Mouse (Mus musculus) CH12.LX (cell line): Measurements from ENCODE around the gene Rasgef1a. TPM values are rescaled to one million over a fixed set of nuclear protein-coding genes. Genes with fewer than 3 reads are reported as not detected.

Experiments
- DNase-seq: peaks from one replicate; pipeline ENCODE4 v3.0.0-alpha.2; 2013; ENCODE audit errors: extremely low read depth
- H3K27ac ChIP-seq: 2 replicates; pipeline ENCODE4 v1.5.1; 2012; ENCODE audit warnings: low read depth, mild to moderate bottlenecking, control low read depth, moderate library complexity; ENCODE audit not compliant: insufficient read depth
- H3K27me3 ChIP-seq: replicated peaks from 2 replicates; pipeline ENCODE3; 2012; ENCODE audit warnings: inconsistent platforms
- H3K36me3 ChIP-seq, 2 experiments: replicated peaks in 1 of 2; 2 replicates each; pipeline versions ENCODE3 to v1.6.1; 2012; ENCODE audit warnings: inconsistent platforms in 1 of 2, low read length in 1 of 2, mild to moderate bottlenecking in 1 of 2, mixed read lengths in 1 of 2, moderate library complexity in 1 of 2; ENCODE audit not compliant: control insufficient read depth in 1 of 2, insufficient read depth in 1 of 2
- H3K4me1 ChIP-seq, 2 experiments: 2 replicates each; pipeline ENCODE4 v1.6.1; 2012; ENCODE audit warnings: inconsistent platforms in 1 of 2, moderate library complexity in 1 of 2; ENCODE audit not compliant: insufficient read depth in 2 of 2, control insufficient read depth in 1 of 2
- H3K4me2 ChIP-seq: 2 replicates; pipeline ENCODE4 v1.6.1; 2012; ENCODE audit warnings: low read depth, mild to moderate bottlenecking, control low read depth; ENCODE audit not compliant: poor library complexity, insufficient read depth, severe bottlenecking
- H3K4me3 ChIP-seq, 3 experiments: fragments of 150-350 bp in 1 of 3; sonication (generic) in 1 of 3; replicated peaks in 1 of 3; 2 replicates each; pipeline versions ENCODE3 to v1.5.1; 2011 to 2012; ENCODE audit warnings: low read depth in 2 of 3, low read length in 2 of 3, mild to moderate bottlenecking in 2 of 3, moderate library complexity in 2 of 3, control low read depth in 1 of 3, improper control_type of control experiment in 1 of 3, inconsistent platforms in 1 of 3, mixed read lengths in 1 of 3; ENCODE audit not compliant: poor library complexity in 1 of 3
- H3K79me2 ChIP-seq: replicated peaks from 2 replicates; pipeline ENCODE4 v1.6.1; 2012; ENCODE audit warnings: mild to moderate bottlenecking, moderate library complexity; ENCODE audit not compliant: control insufficient read depth, poor library complexity, insufficient read depth, severe bottlenecking; ENCODE audit errors: extremely low read depth
- H3K9ac ChIP-seq: 2 replicates; pipeline ENCODE4 v1.6.1; 2012; ENCODE audit warnings: low read depth, mild to moderate bottlenecking, control low read depth, moderate library complexity; ENCODE audit not compliant: insufficient read depth
- H3K9me3 ChIP-seq: replicated peaks from 2 replicates; pipeline ENCODE3; 2012; ENCODE audit warnings: low read length, inconsistent platforms, mixed read lengths
- CHD1 ChIP-seq: IDR thresholded peaks from 2 replicates; pipeline ENCODE4 v1.6.1; 2012; ENCODE audit warnings: low read depth, low read length, improper control_type of control experiment, inconsistent platforms
- CHD2 ChIP-seq: IDR thresholded peaks from 2 replicates; pipeline ENCODE4 v1.6.1; 2011; ENCODE audit warnings: low read length, improper control_type of control experiment
- ELF1 ChIP-seq: IDR thresholded peaks from 2 replicates; pipeline ENCODE4 v1.6.1; 2014; ENCODE audit warnings: low read depth, mild to moderate bottlenecking, inconsistent platforms, low read length, improper control_type of control experiment
- EP300 ChIP-seq: IDR thresholded peaks from 2 replicates; pipeline ENCODE4 v1.6.1; 2011; ENCODE audit warnings: low read length, improper control_type of control experiment
- ETS1 ChIP-seq: conservative IDR thresholded peaks from 2 replicates; pipeline ENCODE4 v1.6.1; 2012; ENCODE audit warnings: low read depth, mild to moderate bottlenecking, inconsistent platforms, low read length, improper control_type of control experiment, moderate library complexity
- GABPA ChIP-seq: IDR thresholded peaks from 2 replicates; pipeline ENCODE4 v1.6.1; 2012; ENCODE audit warnings: low read depth, low read length, improper control_type of control experiment, inconsistent platforms; ENCODE audit not compliant: insufficient replicate concordance
- IRF4 ChIP-seq: IDR thresholded peaks from 2 replicates; pipeline ENCODE4 v1.6.1; 2014; ENCODE audit warnings: low read depth, mild to moderate bottlenecking, inconsistent platforms, low read length, improper control_type of control experiment
- KAT2A ChIP-seq: IDR thresholded peaks from 2 replicates; pipeline ENCODE4 v1.6.1; 2012; ENCODE audit warnings: low read length, improper control_type of control experiment, inconsistent platforms; ENCODE audit not compliant: insufficient replicate concordance
- MAFK ChIP-seq: IDR thresholded peaks from 2 replicates; pipeline ENCODE4 v1.6.1; 2011; ENCODE audit warnings: low read length, improper control_type of control experiment; ENCODE audit not compliant: insufficient replicate concordance
- MEF2A ChIP-seq: IDR thresholded peaks from 2 replicates; pipeline ENCODE4 v1.6.1; 2014; ENCODE audit warnings: low read depth, mild to moderate bottlenecking, inconsistent platforms, low read length, improper control_type of control experiment, borderline replicate concordance
- MXI1 ChIP-seq: IDR thresholded peaks from 2 replicates; pipeline ENCODE4 v1.6.1; 2011; ENCODE audit warnings: mild to moderate bottlenecking, low read depth, low read length, improper control_type of control experiment
- MYC ChIP-seq: IDR thresholded peaks from 2 replicates; pipeline ENCODE4 v1.6.1; 2011; ENCODE audit warnings: low read depth, mild to moderate bottlenecking, improper control_type of control experiment, low read length
- NELFE ChIP-seq: IDR thresholded peaks from 2 replicates; pipeline ENCODE4 v1.6.1; 2011; ENCODE audit warnings: low read depth, low read length, improper control_type of control experiment
- NRF1 ChIP-seq: IDR thresholded peaks from 2 replicates; pipeline ENCODE4 v1.6.1; 2014; ENCODE audit warnings: low read depth, mild to moderate bottlenecking, inconsistent platforms, low read length, improper control_type of control experiment, moderate library complexity
- PAX5 ChIP-seq: IDR thresholded peaks from 2 replicates; pipeline ENCODE4 v1.6.1; 2012; ENCODE audit warnings: low read length, inconsistent platforms, mixed read lengths
- POLR2A ChIP-seq: IDR thresholded peaks from 2 replicates; pipeline ENCODE4 v1.6.1; 2011; ENCODE audit warnings: low read depth, mild to moderate bottlenecking, improper control_type of control experiment, low read length
- POLR2AphosphoS2 ChIP-seq: IDR thresholded peaks from 2 replicates; pipeline ENCODE4 v1.6.1; 2011; ENCODE audit warnings: low read depth, low read length, improper control_type of control experiment
- RAD21 ChIP-seq: IDR thresholded peaks from 2 replicates; pipeline ENCODE4 v1.6.1; 2011; ENCODE audit warnings: low read depth, mild to moderate bottlenecking, low read length, improper control_type of control experiment, moderate library complexity
- SMC3 ChIP-seq: IDR thresholded peaks from 2 replicates; pipeline ENCODE4 v1.6.1; 2011; ENCODE audit warnings: low read depth, low read length, improper control_type of control experiment
- TBP ChIP-seq: conservative IDR thresholded peaks from 2 replicates; pipeline ENCODE4 v1.6.1; 2011; ENCODE audit warnings: low read depth, low read length, improper control_type of control experiment
- UBTF ChIP-seq: IDR thresholded peaks from 2 replicates; pipeline ENCODE4 v1.6.1; 2012; ENCODE audit warnings: low read depth, mild to moderate bottlenecking, inconsistent platforms, low read length, improper control_type of control experiment, moderate library complexity
- USF1 ChIP-seq: IDR thresholded peaks from 2 replicates; pipeline ENCODE4 v1.6.1; 2014; ENCODE audit warnings: low read depth, mild to moderate bottlenecking, inconsistent platforms, low read length, improper control_type of control experiment
- USF2 ChIP-seq: conservative IDR thresholded peaks from 2 replicates; pipeline ENCODE4 v1.6.1; 2011; ENCODE audit warnings: low read depth, low read length, improper control_type of control experiment
- ZC3H11A ChIP-seq: IDR thresholded peaks from 2 replicates; pipeline ENCODE4 v1.6.1; 2012; ENCODE audit warnings: low read depth, mild to moderate bottlenecking, inconsistent platforms, low read length, improper control_type of control experiment
- ZKSCAN1 ChIP-seq: IDR thresholded peaks from 2 replicates; pipeline ENCODE4 v1.6.1; 2012; ENCODE audit warnings: low read depth, inconsistent platforms, low read length, improper control_type of control experiment, borderline replicate concordance
- ZMIZ1 ChIP-seq: IDR thresholded peaks from 2 replicates; pipeline ENCODE4 v1.6.1; 2012; ENCODE audit warnings: low read depth, mild to moderate bottlenecking, inconsistent platforms, low read length, improper control_type of control experiment
- ZNF384 ChIP-seq: IDR thresholded peaks from 2 replicates; pipeline ENCODE4 v1.6.1; 2012; ENCODE audit warnings: low read depth, low read length, improper control_type of control experiment, inconsistent platforms
- dilution Hi-C: fragments of 300-500 bp; cut with MboI; formaldehyde crosslinking; loops from 2 replicates; pipeline ENCODE4 v1.14.3; 2020; ENCODE audit warnings: low sequenced_read_pairs; ENCODE audit not compliant: extremely low pct_unique_long_range_greater_than_20kb, extremely low pct_ligation_motif_present
- in situ Hi-C: fragments of 300-500 bp; cut with MboI; formaldehyde crosslinking; loops from 3 replicates; pipeline ENCODE4 v1.14.3; 2019; ENCODE audit warnings: low sequenced_read_pairs, low pct_ligation_motif_present, low pct_unique_long_range_greater_than_20kb, mixed read lengths
- polyA plus RNA-seq: library from polyadenylated mRNA; unstranded; fragments of >175 nt; gene quantifications from 2 replicates; pipeline ENCODE4 v1.2.1, GENCODE M21; 2012; ENCODE audit warnings: low read depth; ENCODE audit not compliant: insufficient read length
- total RNA-seq, 2 experiments: library from RNA; depleted of rRNA; stranded (reverse); fragments of 300-350 nt in 1 of 2; fragments of >200 nt in 1 of 2; gene quantifications; 2 replicates each; pipeline ENCODE4 v1.2.3; 2012 to 2014

Gene Rasgef1a
- total and polyA plus RNA-seq, 3 experiments: 0.13 TPM; not detected in 2

DNA sequence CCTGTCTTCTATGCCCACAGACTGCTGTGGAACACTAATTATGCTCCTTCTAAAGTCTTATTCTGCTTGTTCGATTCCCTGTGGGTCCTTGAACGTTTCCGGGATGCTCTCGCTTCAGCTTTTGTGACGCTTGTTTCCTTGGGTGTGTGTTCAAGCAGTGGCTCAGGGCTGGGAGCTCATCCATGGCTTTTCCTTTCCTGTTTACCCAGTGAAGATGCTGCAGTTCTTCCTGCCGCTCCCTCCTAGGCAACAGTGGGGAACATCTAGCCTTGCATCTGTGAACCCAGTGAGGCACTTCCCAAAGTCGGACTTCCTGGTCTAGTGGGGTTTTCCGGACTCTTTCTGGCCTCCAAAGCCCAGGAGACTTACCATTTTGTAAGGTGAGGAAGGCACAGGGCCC is 20.6 kb upstream of the Rasgef1a start:
- Histone ChIP-seq H3K79me2 (no peaks in the 10 kb centered on the region), H3K4me1 (peaks cover 0 to 5% of the 10 kb centered on the region in 2 experiments; a peak in 2 of 4 replicates), H3K36me3 (no peaks in the 10 kb centered on the region), H3K9ac (no peak overlapping the region), H3K9me3 (peaks cover 6% of the 10 kb centered on the region), H3K4me2 (no peak overlapping the region), H3K4me3 (no peak overlapping the region), H3K27ac (no peak overlapping the region), H3K27me3 (peaks cover 77% of the 10 kb centered on the region)
- TF ChIP-seq ETS1 (no peak), MXI1 (no peak), ZKSCAN1 (no peak), TBP (no peak), EP300 (no peak), MAFK (no peak), KAT2A (no peak), CHD1 (no peak), ZC3H11A (no peak), GABPA (no peak), ZMIZ1 (no peak), IRF4 (no peak), SMC3 (no peak), MYC (no peak), NELFE (no peak)
- in situ Hi-C loops (no loop called here), dilution Hi-C loops (no loop called here)
- DNase-seq: no peak

DNA sequence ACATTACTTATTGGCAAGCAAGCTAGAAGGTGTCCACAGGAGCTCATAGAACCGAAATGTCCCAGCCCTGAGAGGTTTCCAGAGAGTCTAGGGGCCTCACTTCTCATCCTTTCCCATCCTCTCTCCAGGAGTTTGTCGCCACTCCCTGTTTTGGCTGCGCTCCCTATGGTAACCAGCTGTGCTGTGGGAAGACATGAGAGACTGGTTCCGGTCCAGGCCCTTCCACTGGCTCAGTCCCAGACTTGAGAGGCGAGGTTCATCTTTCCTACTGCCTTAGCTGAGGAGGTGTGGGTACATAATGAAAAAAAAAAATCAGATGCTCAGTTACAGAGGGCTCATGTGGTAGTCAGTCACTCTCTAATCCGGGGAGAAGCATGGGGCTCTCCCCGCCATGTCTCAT is 19.9 kb upstream of the Rasgef1a start:
- H3K4me2 ChIP-seq: no peak overlapping the region
- TF ChIP-seq MEF2A (no peak), IRF4 (no peak), CHD1 (no peak), ZKSCAN1 (no peak), ZNF384 (no peak), NRF1 (no peak), MXI1 (no peak), USF1 (no peak), UBTF (no peak), USF2 (no peak), CHD2 (no peak), ZC3H11A (no peak), RAD21 (no peak), POLR2AphosphoS2 (no peak), NELFE (no peak), PAX5 (no peak), SMC3 (no peak), ETS1 (no peak), POLR2A (no peak), ELF1 (no peak)

More for the DNA sequence above, 19.9 kb upstream of the Rasgef1a start:
- Histone ChIP-seq H3K36me3 (no peaks in the 10 kb centered on the region), H3K79me2 (no peaks in the 10 kb centered on the region), H3K27me3 (peaks cover 81% of the 10 kb centered on the region), H3K4me1 (peaks cover 0 to 5% of the 10 kb centered on the region in 2 experiments; a peak in 2 of 4 replicates), H3K9me3 (peaks cover 6% of the 10 kb centered on the region), H3K27ac (no peak overlapping the region), H3K4me3 (no peak overlapping the region), H3K9ac (no peak overlapping the region)
- in situ Hi-C loops (no loop called here), dilution Hi-C loops (no loop called here)
- no peak for DNase-seq
